Mouse (Mus musculus) heart, adult 2 months (tissue): ENCODE results near the gene Zfp981.

Experiments used
- CTCF ChIP-seq: fragments of 200-600 bp; IDR thresholded peaks from 2 replicates; pipeline ENCODE4 v1.8.1; 2022; ENCODE audit warnings: antibody characterized with exemption, mild to moderate bottlenecking, moderate library complexity
- EP300 ChIP-seq: fragments of 200-500 bp; IDR thresholded peaks from 2 replicates; pipeline ENCODE4 v1.6.1; 2011; ENCODE audit warnings: low read depth, low read length, control low read depth; ENCODE audit not compliant: insufficient read depth
- POLR2A ChIP-seq: fragments of 200-500 bp; IDR thresholded peaks from 2 replicates; pipeline ENCODE4 v1.6.1; 2011; ENCODE audit warnings: mild to moderate bottlenecking, low read depth, low read length, control low read depth; ENCODE audit not compliant: insufficient read depth

- TF ChIP-seq CTCF (no peak), POLR2A (no peak), EP300 (no peak)
Measured at GRCm38 (mm10) chr4:146455321-146455721, 46.5 kb upstream of the Zfp981 start.
